Mouse (Mus musculus) cerebellum, adult 2 months (tissue): ENCODE data around the gene Parp6.

ENCODE experiments used
- CTCF ChIP-seq: fragments of 200-500 bp; IDR thresholded peaks from 2 replicates; pipeline ENCODE4 v1.5.1; 2011; ENCODE audit warnings: low read depth, mild to moderate bottlenecking, control low read depth, low read length, moderate library complexity, borderline replicate concordance; ENCODE audit not compliant: insufficient read depth
- POLR2A ChIP-seq: fragments of 200-500 bp; IDR thresholded peaks from 2 replicates; pipeline ENCODE4 v1.6.1; 2011; ENCODE audit warnings: low read length, control low read depth, borderline replicate concordance; ENCODE audit not compliant: insufficient read depth

- TF ChIP-seq CTCF = no peak
- TF ChIP-seq POLR2A = no peak
These were observed 52.1 kb downstream of the Parp6 start for GRCm38 (mm10) chr9:59669172-59669571.
